Mouse (Mus musculus) cerebellum, adult 18-20 months (tissue): ENCODE data around the gene Gpr84.
"Not testable (repeated sequence)": the region's sequence is repeated elsewhere in the genome, so short reads cannot be mapped to it uniquely, and the experiment has no call there.

Experiments
- DNase-seq, 2 experiments: peaks; one replicate each; pipeline ENCODE4 v3.0.0; 2021

Gpr84 gene

DNA sequence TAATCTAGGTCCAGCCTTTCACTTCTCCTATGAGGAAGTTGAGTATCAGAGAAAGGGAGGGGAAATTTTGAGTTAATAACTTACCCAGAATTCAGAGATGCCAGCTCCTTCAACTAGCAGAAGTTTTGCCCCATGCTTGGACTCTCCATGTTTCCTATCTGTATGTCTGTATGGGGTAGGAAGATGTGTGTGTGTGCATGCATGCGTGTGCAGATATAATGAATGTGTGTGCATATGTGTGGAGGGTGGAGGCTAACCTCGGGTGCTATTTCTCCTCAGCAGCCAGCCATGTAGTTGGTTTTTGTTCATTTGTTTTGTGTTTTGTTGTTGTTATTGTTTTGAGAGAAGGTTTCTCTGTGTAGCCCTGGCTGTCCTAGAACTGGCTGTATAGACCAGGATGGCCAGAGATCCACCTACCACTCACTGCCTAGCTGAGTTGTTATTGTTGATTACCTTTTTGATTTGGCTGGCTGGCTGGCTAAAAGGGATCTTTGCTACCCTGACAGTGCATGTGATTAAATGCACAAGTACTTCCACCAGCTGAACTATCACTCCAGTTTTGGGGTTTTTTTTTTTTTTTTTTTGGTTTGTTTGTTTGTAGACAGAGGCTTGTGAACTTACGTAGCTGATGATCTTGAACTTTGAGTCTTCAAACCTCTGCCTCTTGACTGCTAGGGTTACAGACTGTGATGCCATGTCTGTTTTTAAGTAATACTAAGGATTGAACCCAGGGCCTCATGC is 28.8 kb downstream of the Gpr84 start:
- no peak for DNase-seq

DNA sequence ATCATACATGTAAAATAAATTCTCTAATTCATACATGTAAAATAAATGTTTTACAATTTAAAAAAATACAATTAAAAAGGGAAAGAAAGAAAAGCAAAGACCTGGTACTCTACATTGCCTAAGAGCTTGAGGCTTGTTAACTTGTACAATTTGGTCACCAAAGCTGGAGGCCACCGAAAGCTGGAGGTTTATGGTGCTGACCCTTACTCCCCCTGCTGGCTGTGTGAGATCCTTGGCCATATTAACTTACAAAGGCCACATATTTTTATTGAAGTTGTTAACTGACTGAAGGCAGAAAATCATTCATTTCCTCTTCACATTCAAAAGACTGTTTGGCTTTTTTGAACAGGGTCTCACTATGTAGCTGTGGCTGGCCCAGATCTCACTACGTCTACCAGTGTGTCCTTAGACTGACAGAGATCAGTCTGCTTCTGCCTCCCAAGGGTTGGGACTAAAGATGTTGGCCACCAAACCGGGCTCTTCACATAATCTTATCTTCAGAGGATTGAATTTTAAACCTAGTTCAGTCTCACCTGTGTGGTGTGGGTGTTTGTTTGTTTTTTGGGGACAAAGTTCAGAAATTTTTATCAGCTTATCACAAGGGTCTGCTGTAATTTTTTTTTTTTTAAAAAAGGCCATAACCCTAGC is 29.5 kb downstream of the Gpr84 start:
- no peak for DNase-seq

DNA sequence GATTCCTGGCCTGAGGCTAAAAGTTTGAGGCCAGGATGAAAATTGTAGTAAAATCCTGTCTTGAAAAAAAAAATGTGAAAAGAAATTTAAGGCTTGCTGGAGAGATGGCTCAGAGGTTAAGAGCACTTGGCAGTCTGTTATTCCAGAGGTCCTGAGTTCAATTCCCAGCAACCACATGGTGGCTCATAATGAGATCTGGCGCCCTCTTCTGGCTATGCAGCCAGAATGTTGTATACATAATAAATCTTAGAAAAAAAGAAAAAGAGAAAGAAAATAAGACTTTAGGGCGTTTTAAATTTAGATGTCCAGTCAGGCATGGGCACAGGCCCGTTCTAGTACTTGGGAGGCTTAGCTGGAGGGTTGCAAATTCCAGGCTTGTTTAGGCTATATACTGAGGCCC is 30.7 kb downstream of the Gpr84 start:
- no peak for DNase-seq

DNA sequence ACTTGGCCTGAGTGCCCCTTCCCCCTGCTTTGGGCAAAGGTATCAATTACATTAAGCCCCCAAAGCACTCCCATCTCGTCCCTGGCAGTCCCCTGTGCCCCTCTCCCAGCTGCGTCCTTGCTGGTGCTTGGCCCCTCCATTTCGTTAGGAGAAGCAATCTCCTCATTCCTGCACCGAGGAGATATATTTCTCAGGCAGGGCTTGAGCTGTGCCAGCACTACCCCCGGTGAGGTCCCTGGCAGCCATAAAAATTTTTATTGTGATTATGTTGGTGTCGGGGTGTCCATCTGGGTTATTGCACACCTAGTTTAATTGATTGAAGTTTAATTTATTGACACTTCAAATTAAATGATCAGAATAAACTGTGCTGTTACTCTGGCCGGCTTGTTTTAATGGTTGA is 32.5 kb downstream of the Gpr84 start:
- DNase-seq: no peak

DNA sequence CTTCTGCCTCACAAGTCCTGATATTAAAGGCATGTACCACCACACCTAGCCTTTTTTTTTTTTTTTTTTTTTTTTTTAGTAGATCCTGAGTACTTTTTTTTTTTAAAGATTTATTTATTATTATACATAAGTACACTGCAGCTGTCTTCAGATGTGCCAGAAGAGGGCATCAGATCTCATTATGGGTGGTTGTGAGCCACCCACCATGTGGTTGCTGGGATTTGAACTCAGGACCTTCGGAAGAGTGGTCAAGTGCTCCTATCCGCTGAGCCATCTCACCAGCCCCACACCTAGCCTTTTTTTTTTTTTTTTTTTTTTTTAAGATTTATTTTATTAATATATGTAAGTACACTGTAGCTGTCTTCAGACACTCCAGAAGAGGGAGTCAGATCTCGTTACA is 34.5 kb downstream of the Gpr84 start:
- not testable (repeated sequence) for DNase-seq

DNA sequence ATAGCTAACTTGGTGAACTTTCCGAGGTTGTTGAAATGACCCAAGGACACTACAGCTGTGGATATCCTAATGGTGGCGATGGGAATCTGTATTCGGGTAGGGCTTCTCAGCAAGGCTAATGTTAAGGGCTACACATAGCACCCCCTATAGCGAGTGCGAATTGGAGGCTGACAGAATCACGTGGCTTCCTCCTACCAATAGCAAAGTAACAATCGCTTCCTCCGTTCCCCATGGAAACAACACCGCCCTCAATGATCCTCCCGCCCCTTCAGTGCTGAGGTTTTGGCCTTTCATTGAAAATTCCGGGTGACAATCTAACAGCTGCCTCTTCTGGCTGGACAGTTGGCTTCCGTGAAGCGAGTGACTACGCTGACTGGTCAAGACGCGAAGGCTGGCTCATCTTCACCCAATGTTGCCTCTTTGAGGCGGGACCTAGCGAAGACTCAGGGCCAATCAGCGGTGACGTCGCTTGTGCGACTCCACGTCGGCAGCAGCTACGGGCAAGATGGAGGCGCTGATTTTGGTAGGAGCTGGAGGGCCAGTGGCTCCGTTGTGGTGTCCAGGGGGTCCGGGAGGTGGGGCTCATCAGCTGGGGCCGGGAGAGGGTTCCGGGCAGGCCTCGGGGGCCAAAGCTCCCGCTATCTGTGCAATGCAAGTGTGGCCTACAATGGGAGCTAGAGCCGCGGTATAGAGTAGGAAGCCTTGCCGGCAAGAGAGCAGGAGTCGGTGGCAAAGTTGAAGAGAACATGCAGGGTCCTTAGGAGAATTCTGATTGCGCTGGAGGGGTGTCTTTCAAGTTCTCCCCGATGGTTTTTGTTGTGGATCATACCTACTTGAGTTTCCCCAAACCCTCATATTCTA is 37.8 kb downstream of the Gpr84 start, which contains the start of gene Copz1:
Gene Copz1 (plus strand): TSS at position 296 of the 861 bp plus-strand sequence.
- peak; percentile 94 to 99 for DNase-seq

DNA sequence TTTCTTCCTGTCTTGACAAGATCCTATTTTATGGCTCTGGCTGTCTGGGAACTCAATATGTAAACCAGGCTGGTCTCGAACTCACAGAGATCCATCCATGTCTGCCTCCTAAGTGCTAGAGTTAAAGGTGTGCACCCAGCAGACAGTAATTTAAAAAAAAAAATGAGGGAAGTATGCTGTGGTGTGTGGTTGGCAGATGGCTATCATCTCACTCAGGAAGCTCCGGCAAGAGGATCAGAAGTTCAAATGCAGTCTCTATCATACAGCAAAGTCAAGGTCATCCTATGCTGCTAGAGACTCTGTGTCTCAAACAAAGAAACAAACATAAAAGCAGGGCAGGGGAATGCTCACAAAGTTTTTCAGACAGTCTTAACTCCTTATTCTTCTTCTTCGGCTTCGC is 41.5 kb downstream of the Gpr84 start:
- no peak for DNase-seq

DNA sequence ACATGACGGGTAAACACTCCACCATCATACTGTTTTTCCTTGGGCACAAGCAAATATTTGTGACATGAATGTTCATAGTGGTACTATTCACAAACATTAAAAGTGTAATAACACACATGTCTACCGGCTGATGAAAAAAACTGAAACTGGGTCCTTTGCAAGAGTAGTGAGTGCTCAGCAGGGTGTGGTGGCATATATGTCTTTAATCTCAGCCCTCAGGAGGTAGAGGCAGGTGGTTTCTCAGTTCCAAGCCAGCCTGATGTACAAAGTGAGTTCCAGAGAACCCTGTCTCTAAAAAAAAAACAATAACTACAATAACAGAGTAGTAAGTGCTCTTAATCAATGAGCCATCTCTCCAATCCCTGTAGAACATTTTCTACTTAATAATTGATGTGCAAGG is 45.6 kb downstream of the Gpr84 start:
- DNase-seq: no peak

DNA sequence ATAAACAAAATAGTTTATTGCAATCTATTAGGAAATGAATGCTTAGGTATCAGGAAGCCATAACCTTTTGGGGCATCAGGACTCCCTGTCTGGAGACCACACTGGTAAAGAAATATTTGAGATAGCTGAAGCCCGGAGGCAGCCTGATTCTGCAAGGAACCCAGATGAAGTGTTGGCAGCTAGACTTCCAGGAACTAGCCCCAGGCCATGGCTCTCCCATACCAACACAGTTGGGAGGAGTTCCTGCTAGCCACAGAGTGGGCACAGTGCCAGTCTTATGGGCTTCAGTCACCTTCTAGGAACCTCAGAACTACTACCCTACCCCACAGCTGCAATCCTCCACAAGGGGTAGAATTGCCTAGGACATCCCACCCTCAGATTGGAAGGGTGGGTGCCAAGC is 50.4 kb downstream of the Gpr84 start:
- DNase-seq: no peak

DNA sequence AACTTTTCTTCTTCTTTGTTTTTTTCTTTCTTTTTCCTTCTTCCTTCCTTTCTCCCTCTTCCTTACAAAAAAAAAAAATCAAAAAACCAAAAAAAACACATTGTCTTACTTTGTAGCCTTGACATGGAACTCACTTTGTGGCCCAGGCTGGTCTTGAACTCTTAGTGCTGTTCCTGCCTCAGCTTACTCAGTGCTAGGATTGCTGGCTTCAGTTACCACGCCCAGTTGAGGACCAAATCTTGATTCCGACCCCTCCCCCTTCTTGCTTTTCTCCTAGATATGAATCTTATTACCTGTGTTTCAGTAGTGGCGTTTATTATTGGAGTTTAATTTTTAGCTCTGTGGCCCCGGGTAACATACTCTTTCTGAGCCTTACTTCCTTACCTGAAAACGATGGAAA is 51.2 kb downstream of the Gpr84 start:
- DNase-seq: no peak
